Mouse (Mus musculus) liver, embryonic 16.5 days (tissue): Measurements from ENCODE around the gene Dock2. TPM values are rescaled to one million over a fixed set of nuclear protein-coding genes. Genes with fewer than 3 reads are reported as not detected.

Experiments
- ATAC-seq: fragments of 200-750 bp; cut with Nextera tagmentation; 2 replicates; pipeline ENCODE4 v1.8.0; 2017; ENCODE audit warnings: low read depth, mild to moderate bottlenecking, moderate number of reproducible peaks, moderate library complexity
- H3K27ac ChIP-seq: fragments of 300-500 bp; sonication (generic); 2 replicates; pipeline ENCODE4 v1.5.1; 2014; ENCODE audit warnings: mild to moderate bottlenecking, low read length
- H3K27me3 ChIP-seq: fragments of 300-500 bp; sonication (generic); 2 replicates; pipeline ENCODE4 v1.6.1; 2014; ENCODE audit warnings: low read depth, low read length, mixed read lengths; ENCODE audit not compliant: control insufficient read depth, insufficient read depth
- H3K36me3 ChIP-seq: fragments of 300-500 bp; sonication (generic); 2 replicates; pipeline ENCODE4 v1.6.1; 2014; ENCODE audit warnings: mild to moderate bottlenecking; ENCODE audit not compliant: control insufficient read depth, insufficient read depth
- H3K4me1 ChIP-seq: fragments of 300-500 bp; sonication (generic); 2 replicates; pipeline ENCODE4 v1.6.1; 2014; ENCODE audit warnings: low read depth, low read length, mixed read lengths; ENCODE audit not compliant: control insufficient read depth
- H3K4me2 ChIP-seq: fragments of 300-500 bp; sonication (generic); 2 replicates; pipeline ENCODE4 v1.6.1; 2014; ENCODE audit warnings: low read depth, low read length, mixed read lengths
- H3K4me3 ChIP-seq: fragments of 300-500 bp; sonication (generic); 2 replicates; pipeline ENCODE4 v1.5.1; 2014; ENCODE audit warnings: low read depth, mild to moderate bottlenecking, low read length
- H3K9ac ChIP-seq: fragments of 300-500 bp; sonication (generic); 2 replicates; pipeline ENCODE4 v1.6.1; 2014; ENCODE audit warnings: low read depth, low read length
- H3K9me3 ChIP-seq: fragments of 300-500 bp; sonication (generic); replicated peaks from 2 replicates; pipeline ENCODE4 v1.6.1; 2016; ENCODE audit warnings: low read length; ENCODE audit not compliant: control insufficient read depth
- WGBS: fragments of 180-500 bp; shearing (Covaris S2); extraction: QIAGEN DNeasy Blood & Tissue Kit; methylation state at CpG from one replicate; pipeline ENCODE4 v1.1.7; 2014; ENCODE audit not compliant: insufficient replicate concordance; 5-methylcytosine and 5-hydroxymethylcytosine counted together
- polyA plus RNA-seq: library from polyadenylated mRNA; unstranded; fragments of >200 nt; fragmentation: Nextera tagmentation; extraction: Ambion mirVana; gene quantifications from 2 replicates; pipeline ENCODE4 v1.2.1, GENCODE M21; 2015

Dock2 gene
- polyA plus RNA-seq, 1 experiment from 2014 or later: 5.3 TPM

DNA sequence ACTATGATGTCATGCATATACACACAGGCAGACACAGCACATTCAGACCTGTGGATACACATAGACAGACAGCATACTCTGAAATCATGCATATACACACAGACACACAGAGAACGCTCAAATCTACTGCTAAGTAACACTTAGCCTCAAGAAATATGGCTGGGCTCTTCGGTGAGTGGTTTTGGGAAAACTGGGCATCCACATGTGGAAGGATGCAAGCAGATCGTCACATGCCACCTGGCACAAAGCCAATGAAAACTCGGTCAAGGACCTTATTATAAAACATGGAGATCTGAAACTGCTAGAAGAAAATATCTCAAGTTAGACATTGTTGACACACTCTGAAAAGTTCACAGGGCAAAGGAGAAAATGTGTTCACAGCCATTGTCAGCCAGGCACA, 255.7 kb downstream of the Dock2 start:
- H3K9ac ChIP-seq: no peak overlapping the region
- no peak for ATAC-seq
- H3K4me1 ChIP-seq: no peaks in the 10 kb centered on the region
- no peaks in the 10 kb centered on the region for H3K36me3 ChIP-seq
- no peaks in the 10 kb centered on the region for H3K27me3 ChIP-seq
- H3K4me2 ChIP-seq: no peak overlapping the region
- no peaks in the 10 kb centered on the region for H3K9me3 ChIP-seq
- H3K27ac ChIP-seq: no peak overlapping the region
- WGBS: 68% methylated on average over 4 of the region's 4 CpGs
- no peak overlapping the region for H3K4me3 ChIP-seq

DNA sequence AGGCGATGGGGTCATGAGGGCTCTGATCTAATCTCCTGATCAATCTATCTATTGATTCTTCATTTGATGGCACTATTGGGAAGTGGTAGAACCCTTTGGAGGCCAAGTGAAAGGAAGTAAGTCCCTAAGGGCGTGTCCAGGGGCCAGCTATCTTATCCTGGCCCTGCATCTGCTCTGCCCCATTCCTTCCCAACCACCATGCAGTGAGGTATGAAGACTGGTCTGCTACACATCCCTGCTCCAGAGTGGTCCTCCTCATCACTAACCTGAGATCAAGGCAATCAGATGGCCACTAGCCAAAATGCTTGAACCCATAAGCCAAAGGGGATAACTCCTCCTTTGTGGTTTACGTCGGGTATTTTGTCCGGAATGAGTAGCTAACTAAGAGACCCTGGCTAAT, 256.5 kb downstream of the Dock2 start:
- Histone ChIP-seq H3K4me2 (no peak overlapping the region), H3K27ac (no peak overlapping the region), H3K4me3 (no peak overlapping the region), H3K27me3 (no peaks in the 10 kb centered on the region), H3K9me3 (no peaks in the 10 kb centered on the region), H3K9ac (no peak overlapping the region), H3K4me1 (no peaks in the 10 kb centered on the region), H3K36me3 (no peaks in the 10 kb centered on the region)
- ATAC-seq: peak; percentile 62
- 67% methylated on average over 5 of the region's 5 CpGs for WGBS

DNA sequence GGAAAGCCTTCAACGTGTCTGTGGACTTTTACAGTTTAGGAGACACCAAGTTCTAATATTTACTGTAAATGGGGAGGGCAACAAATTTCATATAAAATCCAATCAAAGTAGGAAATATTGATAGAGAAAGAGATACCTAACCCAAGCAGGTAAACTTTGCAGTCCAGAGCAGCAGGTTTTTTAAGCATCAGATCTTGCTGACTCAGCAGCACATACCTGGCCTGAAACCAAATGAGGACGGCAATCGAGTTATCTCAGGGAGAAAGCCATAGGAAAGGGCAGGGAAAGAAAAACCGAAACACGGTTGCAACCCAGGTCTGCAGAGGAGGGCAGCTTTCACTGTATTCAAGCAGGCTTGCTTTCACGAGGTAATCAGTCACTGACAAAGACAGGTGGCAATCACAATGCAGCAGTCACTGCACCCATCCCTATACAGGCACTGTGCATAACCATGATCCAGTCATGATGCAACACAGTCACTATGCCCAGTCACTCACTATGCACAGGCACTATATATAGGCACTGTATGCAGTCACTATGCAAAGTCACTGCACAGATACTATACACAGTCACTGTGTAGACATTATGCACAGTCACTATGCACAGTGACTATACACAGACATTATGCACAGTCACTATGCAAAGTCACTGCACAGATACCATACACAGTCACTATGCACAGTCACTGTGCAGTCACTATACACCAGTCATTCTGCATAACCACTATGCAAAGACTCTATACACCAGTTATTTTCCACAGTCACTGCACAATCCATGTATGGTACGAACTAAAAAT, 258.4 kb downstream of the Dock2 start:
- 54% methylated on average over 7 of the region's 7 CpGs for WGBS
- Histone ChIP-seq H3K4me1 (no peaks in the 10 kb centered on the region), H3K9me3 (no peaks in the 10 kb centered on the region), H3K4me2 (no peak overlapping the region), H3K27ac (no peak overlapping the region), H3K9ac (no peak overlapping the region), H3K4me3 (no peak overlapping the region), H3K36me3 (no peaks in the 10 kb centered on the region), H3K27me3 (no peaks in the 10 kb centered on the region)
- ATAC-seq: peak; percentile 85

DNA sequence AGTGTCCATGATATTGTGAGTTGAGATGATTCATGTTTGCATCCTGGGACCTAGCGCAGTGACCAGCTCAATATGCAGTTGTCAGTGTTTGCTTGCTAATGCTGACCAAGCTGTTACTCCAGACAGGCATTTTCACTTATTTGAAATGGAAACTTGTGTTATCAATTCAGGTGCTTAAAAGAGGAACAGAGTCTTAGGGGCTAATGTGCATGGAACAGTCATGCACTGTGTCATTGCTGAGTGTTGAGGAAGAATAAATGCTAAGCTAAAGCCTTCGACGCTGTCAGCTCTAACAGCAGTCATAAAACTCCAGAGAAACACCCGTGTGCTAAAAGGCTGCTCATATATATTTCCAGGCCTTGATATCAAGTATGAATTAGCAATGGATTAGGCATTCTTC, 259.1 kb downstream of the Dock2 start:
- H3K9ac ChIP-seq: no peak overlapping the region
- WGBS: 74% methylated on average over 4 of the region's 4 CpGs
- H3K4me3 ChIP-seq: no peak overlapping the region
- ATAC-seq: no peak
- no peaks in the 10 kb centered on the region for H3K4me1 ChIP-seq
- H3K4me2 ChIP-seq: no peak overlapping the region
- no peaks in the 10 kb centered on the region for H3K9me3 ChIP-seq
- no peaks in the 10 kb centered on the region for H3K27me3 ChIP-seq
- H3K27ac ChIP-seq: no peak overlapping the region
- no peaks in the 10 kb centered on the region for H3K36me3 ChIP-seq

DNA sequence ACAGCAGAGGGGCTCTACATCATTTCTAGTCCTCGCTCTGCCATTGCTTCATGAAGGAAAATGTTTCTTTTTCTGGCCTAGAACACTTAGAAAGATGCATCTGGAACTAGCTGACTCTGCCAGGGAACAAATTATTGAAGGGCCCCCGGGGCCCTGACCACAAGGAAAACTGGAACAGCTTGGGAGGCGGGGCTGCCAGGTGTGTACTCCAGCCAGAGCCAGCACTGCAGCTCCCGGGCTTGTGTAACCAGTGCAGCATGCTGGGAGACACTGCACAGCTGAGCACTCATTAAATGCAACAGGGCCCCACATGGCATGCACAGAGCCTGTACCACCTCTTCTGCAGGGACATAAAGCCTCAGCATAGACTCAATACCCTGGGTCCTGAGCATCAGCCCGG, 265.1 kb downstream of the Dock2 start:
- H3K4me1 ChIP-seq: no peaks in the 10 kb centered on the region
- 54% methylated on average over 5 of the region's 5 CpGs for WGBS
- no peaks in the 10 kb centered on the region for H3K9me3 ChIP-seq
- ATAC-seq: no peak
- H3K27me3 ChIP-seq: no peaks in the 10 kb centered on the region
- no peaks in the 10 kb centered on the region for H3K36me3 ChIP-seq
- no peak overlapping the region for H3K4me3 ChIP-seq
- no peak overlapping the region for H3K9ac ChIP-seq
- H3K4me2 ChIP-seq: no peak overlapping the region
- no peak overlapping the region for H3K27ac ChIP-seq

DNA sequence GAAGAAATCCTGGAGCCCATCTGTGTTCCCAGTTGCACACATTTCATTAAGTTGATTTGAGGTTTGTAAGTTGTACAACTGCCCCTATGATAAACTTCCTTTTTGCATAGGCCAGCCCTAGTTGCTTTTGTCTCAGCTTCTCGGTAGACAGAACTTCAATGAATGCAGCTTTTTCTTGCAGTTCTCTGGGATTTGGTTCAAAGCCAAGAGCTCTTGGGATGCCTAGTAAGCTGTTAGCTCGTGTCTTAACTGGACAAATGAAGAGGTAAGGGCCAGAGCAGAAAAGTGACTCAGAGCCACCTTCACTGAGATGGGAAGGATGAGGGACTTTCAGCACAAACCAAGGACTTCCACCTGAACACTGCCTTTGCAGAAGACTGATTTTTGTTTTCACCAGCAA, 266.7 kb downstream of the Dock2 start:
- H3K9ac ChIP-seq: no peak overlapping the region
- no peaks in the 10 kb centered on the region for H3K9me3 ChIP-seq
- no peaks in the 10 kb centered on the region for H3K27me3 ChIP-seq
- no peaks in the 10 kb centered on the region for H3K36me3 ChIP-seq
- H3K4me3 ChIP-seq: no peak overlapping the region
- H3K4me1 ChIP-seq: no peaks in the 10 kb centered on the region
- no peak for ATAC-seq
- 51% methylated on average over 2 of the region's 2 CpGs for whole genome bisulfite sequencing
- H3K27ac ChIP-seq: no peak overlapping the region
- no peak overlapping the region for H3K4me2 ChIP-seq

DNA sequence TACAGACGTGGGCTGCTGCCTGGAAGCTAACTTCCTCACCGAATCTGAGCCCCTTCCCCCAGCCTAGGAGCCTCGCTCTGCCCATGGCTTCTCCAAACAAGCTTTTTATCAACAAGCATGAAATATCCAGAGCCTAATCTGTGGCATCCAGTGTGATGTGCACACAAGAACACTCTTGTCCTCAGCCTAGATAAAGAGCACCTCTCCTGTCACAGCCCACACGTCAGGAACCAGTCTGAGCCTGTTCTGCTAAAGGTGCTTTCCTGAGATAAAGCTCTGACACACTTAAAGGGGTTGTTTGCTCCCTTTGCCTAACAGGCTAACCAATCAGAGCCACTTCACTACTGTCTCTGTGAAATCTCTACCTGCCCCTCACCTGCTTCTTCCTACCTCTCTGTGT, 268.4 kb downstream of the Dock2 start:
- Histone ChIP-seq H3K4me3 (no peak overlapping the region), H3K4me2 (no peak overlapping the region), H3K27me3 (no peaks in the 10 kb centered on the region), H3K27ac (no peak overlapping the region), H3K9ac (no peak overlapping the region), H3K4me1 (no peaks in the 10 kb centered on the region), H3K9me3 (no peaks in the 10 kb centered on the region), H3K36me3 (no peaks in the 10 kb centered on the region)
- peak; percentile 92 for ATAC-seq
- WGBS: 14% methylated on average over 4 of the region's 4 CpGs

DNA sequence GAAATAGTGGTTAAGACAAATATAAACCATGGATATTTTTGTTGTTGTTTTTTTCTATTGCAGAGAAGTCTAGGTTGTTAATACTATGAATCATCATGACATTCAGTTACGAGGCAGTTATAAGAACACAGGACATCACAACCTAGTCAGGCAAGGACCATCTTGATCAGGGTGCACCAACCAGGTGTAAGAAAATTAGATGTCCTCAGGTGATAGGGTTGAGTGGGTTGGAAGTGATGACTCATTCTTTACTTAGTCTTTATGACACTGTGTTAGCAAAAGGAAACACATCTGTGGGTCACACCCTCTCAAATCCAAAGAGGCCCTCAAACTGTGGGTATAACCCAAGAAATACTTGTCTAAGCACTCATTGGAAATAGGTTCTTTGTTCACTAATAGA, 277.3 kb downstream of the Dock2 start:
- Histone ChIP-seq H3K9ac (no peak overlapping the region), H3K4me2 (no peak overlapping the region), H3K36me3 (no peaks in the 10 kb centered on the region), H3K9me3 (no peaks in the 10 kb centered on the region), H3K4me3 (no peak overlapping the region), H3K4me1 (no peaks in the 10 kb centered on the region), H3K27me3 (no peaks in the 10 kb centered on the region), H3K27ac (no peak overlapping the region)
- whole genome bisulfite sequencing: 57% methylated on average over 1 of the region's 1 CpGs
- no peak for ATAC-seq

DNA sequence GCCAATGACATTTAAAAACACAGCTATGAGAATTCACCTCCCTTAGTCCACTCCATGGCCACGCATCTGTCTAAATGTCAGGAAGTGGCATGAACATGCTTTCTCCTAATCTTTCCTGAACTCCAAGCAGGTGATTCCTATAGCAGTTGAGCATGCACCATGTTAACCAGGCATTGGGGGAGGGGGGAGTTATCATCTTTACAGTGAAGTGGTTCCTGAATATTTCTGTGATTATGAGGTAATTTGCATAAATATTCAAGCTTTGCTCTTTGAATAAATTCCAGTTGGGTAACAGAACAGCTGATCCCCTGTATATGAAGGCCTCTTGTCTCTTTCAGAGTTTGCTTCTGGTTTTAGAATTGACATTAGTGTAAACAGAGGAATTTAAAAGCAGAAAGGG, 284.0 kb downstream of the Dock2 start:
- Histone ChIP-seq H3K9me3 (no peaks in the 10 kb centered on the region), H3K4me2 (no peak overlapping the region), H3K9ac (no peak overlapping the region), H3K27me3 (no peaks in the 10 kb centered on the region), H3K4me3 (no peak overlapping the region), H3K27ac (no peak overlapping the region), H3K36me3 (no peaks in the 10 kb centered on the region), H3K4me1 (no peaks in the 10 kb centered on the region)
- ATAC-seq: no peak
- 70% methylated on average over 1 of the region's 1 CpGs for WGBS
